Mouse (Mus musculus): ENCODE results near the gene Dusp27.

GRCm38 (mm10) chr1:166102920-166103608 lies 24.7 kb downstream of the Dusp27 start:
- TF ChIP-seq POLR2A (IDR thresholded peaks at IDR 0.05; ENCODE audit: low read depth, low read length) (no peak), CTCF (IDR thresholded peaks at IDR 0.05; ENCODE audit: extremely low read depth, insufficient read length, insufficient replicate concordance, low read depth, low read length) (peak; percentile 84; the same call in 1 of the 2 replicates)

Data from small intestine, adult 2 months (tissue).